Mouse (Mus musculus) brain, adult 2 months (tissue): Measurements from ENCODE around the gene Tap2.

Source experiments
- DNase-seq: peaks from one replicate; pipeline ENCODE4 v3.0.0; 2011; ENCODE audit warnings: low read depth, low spot score

Gene Tap2

GRCm38 (mm10) chr17:34249361-34249760 lies 46.0 kb downstream of the Tap2 start:
- no peak for DNase-seq

- DNase-seq: peak; percentile 76
These were observed 46.6 kb downstream of the Tap2 start for GRCm38 (mm10) chr17:34249878-34250277.

GRCm38 (mm10) chr17:34251666-34252065 lies 48.3 kb downstream of the Tap2 start:
- no peak for DNase-seq

GRCm38 (mm10) chr17:34256501-34256900 lies 53.2 kb downstream of the Tap2 start:
- no peak for DNase-seq

GRCm38 (mm10) chr17:34257594-34258375 lies 54.5 kb downstream of the Tap2 start, which contains the start of gene H2-Ab1:
Gene H2-Ab1 (plus strand): TSS chr17:34257689.
- peak; percentile 86 for DNase-seq

- DNase-seq: no peak
These were observed 57.2 kb downstream of the Tap2 start for GRCm38 (mm10) chr17:34260551-34260950.

- peak; percentile 74 for DNase-seq
These were observed 58.2 kb downstream of the Tap2 start for GRCm38 (mm10) chr17:34261502-34261901.

GRCm38 (mm10) chr17:34263068-34263467 lies 59.7 kb downstream of the Tap2 start:
- peak; percentile 86 for DNase-seq

GRCm38 (mm10) chr17:34263811-34264371 lies 60.6 kb downstream of the Tap2 start:
- no peak for DNase-seq

GRCm38 (mm10) chr17:34264452-34265351 lies 61.4 kb downstream of the Tap2 start:
- DNase-seq: peak; percentile 16
